8 mouse cellular contexts compared by ENCODE assay signal in genomic region chr13:84222682-84222992, GRCm38 (mm10). TPM values are rescaled to one million over a fixed set of nuclear protein-coding genes. Genes with fewer than 3 reads are reported as not detected.
DNase-seq lines count a peak whose midpoint lies in the region; ATAC-seq lines count a peak whose summit lies in the region.

No protein-coding gene starts in this region.

- WGBS in kidney, embryonic 16.5 days: 3% methylated on average over 10 of the region's 10 CpGs
- WGBS in hindbrain, embryonic 12.5 days: 3% methylated on average over 10 of the region's 10 CpGs
- WGBS in midbrain, embryonic 13.5 days: 2% methylated on average over 10 of the region's 10 CpGs

- no peaks in the 10 kb centered on the region for H3K36me3 ChIP-seq in kidney, embryonic 16.5 days (ENCODE audit: insufficient read depth, low read length)
- 0 out of 2 replicates have a peak, but pooled peaks cover 3% of the 10 kb centered on the region for H3K36me3 ChIP-seq in hindbrain, embryonic 12.5 days
- H3K36me3 ChIP-seq in midbrain, embryonic 13.5 days: peaks cover 1% of the 10 kb centered on the region; the same call in 1 of the 2 replicates

- peak overlapping the region; percentile 75 for H3K4me3 ChIP-seq in kidney, embryonic 16.5 days (ENCODE audit: low read length)
- peak overlapping the region; percentile 85 for H3K4me3 ChIP-seq in hindbrain, embryonic 12.5 days
- peak overlapping the region; percentile 69 for H3K4me3 ChIP-seq in midbrain, embryonic 13.5 days (replicated peaks)

- H3K9ac ChIP-seq in kidney, embryonic 16.5 days (replicated peaks; ENCODE audit: low read length): peak overlapping the region; percentile 78
- H3K9ac ChIP-seq in hindbrain, embryonic 12.5 days: peak overlapping the region; percentile 85
- peak overlapping the region; percentile 77 for H3K9ac ChIP-seq in midbrain, embryonic 13.5 days (replicated peaks)

- peak overlapping the region; percentile 80 for H3K27ac ChIP-seq in kidney, embryonic 16.5 days (ENCODE audit: low read length)
- peak overlapping the region; percentile 84 for H3K27ac ChIP-seq in hindbrain, embryonic 12.5 days
- H3K27ac ChIP-seq in midbrain, embryonic 13.5 days: peak overlapping the region; percentile 72

- H3K4me2 ChIP-seq in kidney, embryonic 16.5 days (replicated peaks; ENCODE audit: low read depth, low read length): peak overlapping the region; percentile 87
- peak overlapping the region; percentile 85 for H3K4me2 ChIP-seq in hindbrain, embryonic 12.5 days (replicated peaks)
- H3K4me2 ChIP-seq in midbrain, embryonic 13.5 days (replicated peaks): peak overlapping the region; percentile 81

- no peak for DNase-seq in kidney, adult 8-10 months
- peak; percentile 57 for DNase-seq in brain, adult 2 months (ENCODE audit: low read depth, low spot score)
- no peak for DNase-seq in thymus, adult 18-20 months
- DNase-seq in yolk sac, embryonic 10.5 days (ENCODE audit: low spot score): no peak
- DNase-seq in layer of hippocampus, adult 8-10 months (ENCODE audit: low spot score in 2 of 2): no peak

- ATAC-seq in kidney, embryonic 16.5 days (ENCODE audit: low FRiP score, low TSS enrichment): no peak
- no peak for ATAC-seq in hindbrain, embryonic 12.5 days (ENCODE audit: low FRiP score)
- no peak for ATAC-seq in midbrain, embryonic 13.5 days

- no peaks in the 10 kb centered on the region for H3K9me3 ChIP-seq in kidney, embryonic 16.5 days (ENCODE audit: low read length)
- H3K9me3 ChIP-seq in hindbrain, embryonic 12.5 days (replicated peaks): no peaks in the 10 kb centered on the region
- H3K9me3 ChIP-seq in midbrain, embryonic 13.5 days: no peaks in the 10 kb centered on the region

- no peaks in the 10 kb centered on the region for H3K27me3 ChIP-seq in kidney, embryonic 16.5 days (ENCODE audit: insufficient read depth, low read length)
- H3K27me3 ChIP-seq in hindbrain, embryonic 12.5 days: no peaks in the 10 kb centered on the region
- H3K27me3 ChIP-seq in midbrain, embryonic 13.5 days: no peaks in the 10 kb centered on the region

- peaks cover 10% of the 10 kb centered on the region for H3K4me1 ChIP-seq in kidney, embryonic 16.5 days (ENCODE audit: insufficient read depth, low read length)
- H3K4me1 ChIP-seq in hindbrain, embryonic 12.5 days: peaks cover 17% of the 10 kb centered on the region
- H3K4me1 ChIP-seq in midbrain, embryonic 13.5 days (replicated peaks): peaks cover 30% of the 10 kb centered on the region

RNA-seq across cellular contexts. Expression of gene Tmem161b, which starts 0.5 kb away (rescaled TPM):
- 15.4 and 15.6 TPM in 2 replicates for polyA plus RNA-seq in kidney, embryonic 16.5 days (2015; fragmentation: Nextera tagmentation; extraction: Ambion mirVana)
- polyA plus RNA-seq in hindbrain, embryonic 12.5 days (2016; fragmentation: Nextera tagmentation; extraction: Ambion mirVana): 24.0 and 27.9 TPM in 2 replicates
- 25.4 and 27.2 TPM in 2 replicates for polyA plus RNA-seq in midbrain, embryonic 13.5 days (2015; fragmentation: Nextera tagmentation; extraction: Ambion mirVana)
- total RNA-seq in layer of hippocampus, adult 8-10 months (2022): 10 to 100 TPM; 32.0 to 44.4 (median 33.3) TPM
